Mouse (Mus musculus): ENCODE measurements around the gene Pth1r.
A peak's percentile ranks its signal among the peaks of the same experiment; 100 is the strongest.
"Not testable (repeated sequence)": the region's sequence is repeated elsewhere in the genome, so short reads cannot be mapped to it uniquely, and the experiment has no call there.

The Pth1r gene

GRCm38 (mm10) chr9:110684100-110684831 lies 62.7 kb downstream of the Pth1r start:
- peak; percentile 74 for DNase-seq (ENCODE audit: low read depth, low spot score)

GRCm38 (mm10) chr9:110683574-110684099 lies 63.3 kb downstream of the Pth1r start:
- DNase-seq (ENCODE audit: low read depth, low spot score) = no peak

DNA sequence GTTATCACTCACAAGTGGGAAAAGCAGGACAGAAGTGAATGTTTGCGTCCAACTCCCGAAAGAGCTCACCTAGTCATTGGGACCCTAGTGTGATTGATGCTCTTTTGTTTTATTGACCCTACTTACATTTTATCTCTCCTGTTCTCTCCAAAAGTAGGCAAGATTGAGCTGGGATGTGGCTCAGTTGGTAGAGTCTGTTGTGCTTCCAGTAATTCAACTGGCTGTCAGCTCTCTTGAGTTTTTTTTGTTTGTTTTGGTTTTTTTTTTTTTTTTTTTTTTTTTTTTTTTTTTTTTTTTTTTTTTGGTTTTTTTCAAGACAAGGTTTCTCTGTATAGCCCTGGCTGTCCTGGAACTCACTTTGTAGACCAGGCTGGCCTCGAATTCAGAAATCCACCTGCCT lies 64.2 kb downstream of the Pth1r start:
- not testable (repeated sequence) for DNase-seq (ENCODE audit: low read depth, low spot score)

GRCm38 (mm10) chr9:110682255-110682654 lies 64.7 kb downstream of the Pth1r start:
- DNase-seq (ENCODE audit: low read depth, low spot score) = no peak

DNA sequence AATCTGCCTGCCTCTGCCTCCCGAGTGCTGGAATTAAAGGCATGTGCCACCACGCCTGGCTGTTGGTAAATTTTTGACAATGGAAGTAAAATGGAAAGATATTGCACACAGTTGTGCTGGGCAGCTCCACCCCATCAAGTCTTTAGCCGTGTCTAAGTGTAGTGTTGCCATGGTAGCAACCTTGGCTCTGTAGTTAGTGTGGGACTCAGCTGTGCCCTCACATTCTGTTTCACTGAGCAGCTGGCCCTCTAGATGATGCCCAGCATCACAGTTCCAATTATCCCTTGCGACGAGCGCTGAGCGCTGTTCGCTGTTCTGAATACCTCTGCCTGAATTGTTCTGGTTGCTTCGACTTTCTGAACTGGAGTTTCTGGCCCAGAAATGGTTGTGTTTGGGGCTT lies 65.1 kb downstream of the Pth1r start:
- peak; percentile 58 for DNase-seq (ENCODE audit: low read depth, low spot score)

DNA sequence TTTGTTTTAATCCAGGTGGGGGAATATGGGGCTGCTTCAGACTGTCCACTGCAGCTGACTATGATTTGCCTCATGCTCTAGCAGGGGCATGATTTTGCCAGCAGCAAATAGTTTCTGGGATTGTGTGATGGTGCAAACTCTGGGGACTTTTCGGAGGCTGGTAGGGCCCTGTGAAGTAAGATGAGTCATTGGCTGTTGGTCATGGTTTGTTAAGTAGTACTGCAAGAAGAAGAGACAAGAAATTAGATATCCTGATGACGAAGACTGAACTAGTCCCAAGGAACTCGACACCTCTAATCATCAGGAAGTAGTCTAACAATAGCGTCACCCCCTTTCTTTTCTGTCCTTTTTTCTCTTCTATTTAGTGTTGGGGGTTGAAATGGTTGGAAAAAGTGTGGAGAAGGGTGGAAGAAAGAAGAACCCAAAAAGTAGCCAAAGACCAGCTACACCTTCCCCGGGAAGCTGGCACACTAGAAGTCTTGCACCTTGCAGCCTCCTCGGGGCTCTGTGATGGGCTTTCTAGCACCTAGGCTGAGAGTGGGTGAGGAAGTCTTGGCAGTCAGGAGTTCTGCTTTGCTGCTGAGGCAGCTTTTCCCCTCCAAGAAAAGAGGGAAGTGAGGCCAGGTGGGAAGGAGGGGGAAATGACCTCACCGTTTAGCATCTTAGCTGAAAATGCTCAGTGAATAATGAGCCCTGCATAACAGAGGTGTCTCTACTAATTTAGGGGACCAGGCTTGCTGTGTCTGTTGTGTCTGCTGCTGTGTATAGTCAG lies 66.0 kb downstream of the Pth1r start:
- no peak for DNase-seq (ENCODE audit: low read depth, low spot score)

DNA sequence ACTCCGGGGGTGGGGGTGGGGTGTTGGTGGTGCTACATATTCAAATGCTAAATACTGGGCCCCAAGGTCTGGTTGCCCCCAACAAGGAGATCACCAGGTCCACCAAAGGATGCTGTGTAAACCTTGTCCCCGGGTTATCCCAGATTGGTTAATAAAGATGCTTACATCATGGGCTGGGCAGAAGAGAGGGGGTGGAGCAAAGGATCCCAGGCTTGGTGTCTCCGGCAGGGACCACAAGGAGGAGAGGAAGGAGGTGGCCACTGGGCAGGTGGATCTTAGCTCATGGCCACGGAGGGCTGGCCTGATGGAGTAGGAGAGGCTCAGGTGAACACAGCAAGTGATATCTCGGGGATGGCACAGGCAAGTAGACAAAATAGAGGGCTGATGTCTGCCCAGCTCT lies 68.1 kb downstream of the Pth1r start:
- no peak for DNase-seq (ENCODE audit: low read depth, low spot score)

DNA sequence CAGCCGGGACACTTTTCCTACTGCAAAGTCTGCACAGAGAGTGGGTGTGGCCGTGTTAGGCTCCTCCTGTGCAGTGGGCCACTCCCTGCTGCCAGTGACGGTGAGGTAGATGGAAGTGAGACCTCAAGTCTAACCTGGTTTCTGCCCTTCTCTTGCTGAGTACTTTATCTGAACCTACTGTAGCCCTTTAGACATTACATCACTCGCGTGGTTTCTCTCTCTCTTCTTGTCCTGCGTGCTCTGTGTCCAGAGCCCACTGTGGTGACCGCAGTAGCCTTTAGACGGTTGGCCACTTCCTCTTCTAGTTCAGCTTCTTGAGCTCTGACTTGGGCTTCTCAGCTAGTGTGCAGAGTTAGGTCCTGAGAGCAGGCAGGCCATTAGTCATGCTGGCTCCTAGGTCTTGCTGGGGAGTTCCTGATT lies 70.4 kb downstream of the Pth1r start:
- DNase-seq (ENCODE audit: low read depth, low spot score) = no peak

- no peak for DNase-seq (ENCODE audit: low read depth, low spot score)
These were observed 73.7 kb downstream of the Pth1r start for GRCm38 (mm10) chr9:110673107-110673752.

DNA sequence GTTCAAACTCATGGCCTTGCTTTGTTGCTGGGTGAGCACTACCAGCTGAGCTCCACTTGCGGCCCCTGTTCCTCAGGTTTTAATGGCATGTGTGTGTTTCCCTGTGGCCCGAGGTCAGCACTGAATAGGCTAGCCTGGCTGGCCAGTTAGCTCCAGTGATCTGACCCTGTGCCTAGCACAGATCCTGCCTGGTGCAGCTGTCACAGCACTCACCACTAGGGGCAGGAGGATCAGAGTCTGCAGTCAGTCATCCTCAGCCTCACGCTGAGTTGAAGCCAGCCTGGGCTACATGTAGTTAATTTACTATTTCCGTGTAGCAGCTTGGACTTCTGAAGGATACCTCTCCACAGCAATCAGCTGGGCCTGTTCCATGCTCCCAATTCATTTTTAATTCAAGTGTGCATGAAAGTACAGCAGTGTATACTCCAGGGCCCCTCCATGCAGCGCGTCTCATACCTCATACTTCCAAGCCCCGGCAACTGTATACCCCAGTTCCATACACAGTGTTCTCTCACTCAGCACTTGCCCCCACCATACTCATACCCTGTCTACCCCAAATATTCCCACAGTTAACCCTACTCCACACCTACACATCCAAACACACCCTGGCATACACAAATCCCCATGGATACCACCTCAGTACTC lies 74.4 kb downstream of the Pth1r start:
- DNase-seq (ENCODE audit: low read depth, low spot score) = no peak
